Mouse (Mus musculus): ENCODE data around the gene Ppp1r8. TPM values are rescaled to one million over a fixed set of nuclear protein-coding genes. Genes with fewer than 3 reads are reported as not detected.
"Not testable (repeated sequence)": the region's sequence is repeated elsewhere in the genome, so short reads cannot be mapped to it uniquely, and the experiment has no call there.

Gene Ppp1r8
- polyA plus RNA-seq, 1 experiment from 2014 or later: 54.1 TPM

DNA sequence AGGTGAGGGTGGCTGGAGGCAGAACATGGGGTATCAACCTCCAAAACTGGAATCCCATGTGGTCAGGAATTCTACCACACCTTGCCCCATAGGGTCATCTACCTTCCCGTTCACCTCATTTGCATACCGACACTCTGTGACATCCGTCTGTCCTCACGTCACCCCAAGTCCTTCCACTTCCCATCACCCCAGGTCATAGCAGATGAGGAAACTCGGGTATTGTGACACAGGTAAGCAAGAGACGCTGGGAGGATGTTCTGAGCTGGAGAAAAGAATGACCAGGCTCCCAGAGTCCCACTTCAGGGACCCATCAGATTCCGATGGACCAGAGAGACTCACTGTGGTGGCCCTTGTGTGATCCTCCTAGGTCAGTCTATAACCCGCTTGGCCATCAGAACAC is 48.2 kb downstream of the Ppp1r8 start:
- peaks cover 6% of the 10 kb centered on the region for H3K27me3 ChIP-seq (replicated peaks)
- no peak overlapping the region for H3K4me3 ChIP-seq (replicated peaks)
- peaks cover 6% of the 10 kb centered on the region; the same call in 1 of the 2 replicates for H3K4me1 ChIP-seq (replicated peaks)
- ATAC-seq: no peak
- 70% methylated on average over 8 of the region's 8 CpGs for WGBS
- no peak overlapping the region for H3K9ac ChIP-seq
- H3K4me2 ChIP-seq (replicated peaks): no peak overlapping the region
- no peaks in the 10 kb centered on the region for H3K36me3 ChIP-seq
- no peak overlapping the region for H3K27ac ChIP-seq
- no peaks in the 10 kb centered on the region for H3K9me3 ChIP-seq

DNA sequence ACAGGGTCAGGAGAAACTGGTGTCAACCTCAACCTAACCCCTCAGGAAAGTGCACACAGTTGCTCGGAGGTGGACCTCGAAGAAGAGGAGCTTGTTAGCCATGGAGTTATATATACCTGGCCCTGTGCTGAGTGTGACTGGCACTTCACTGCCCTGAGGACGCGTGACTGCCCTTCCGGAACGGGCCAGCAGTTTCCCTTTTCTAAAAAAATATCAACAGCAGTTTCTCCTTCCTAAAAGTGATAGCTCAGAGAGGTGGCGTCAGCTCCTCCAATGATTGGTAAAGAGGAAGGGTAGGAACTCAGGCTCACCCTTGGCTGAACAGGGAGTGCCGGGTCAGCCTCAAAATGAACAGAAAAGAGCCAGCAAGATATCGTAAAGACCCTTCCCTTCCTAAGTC is 48.9 kb downstream of the Ppp1r8 start:
- Histone ChIP-seq H3K36me3 (no peaks in the 10 kb centered on the region), H3K27me3 (replicated peaks) (peaks cover 6% of the 10 kb centered on the region), H3K4me3 (replicated peaks) (no peak overlapping the region), H3K9me3 (no peaks in the 10 kb centered on the region), H3K27ac (no peak overlapping the region), H3K4me1 (replicated peaks) (peaks cover 6% of the 10 kb centered on the region; the same call in 1 of the 2 replicates), H3K4me2 (replicated peaks) (no peak overlapping the region), H3K9ac (no peak overlapping the region)
- ATAC-seq: no peak
- WGBS: 66% methylated on average over 9 of the region's 9 CpGs

DNA sequence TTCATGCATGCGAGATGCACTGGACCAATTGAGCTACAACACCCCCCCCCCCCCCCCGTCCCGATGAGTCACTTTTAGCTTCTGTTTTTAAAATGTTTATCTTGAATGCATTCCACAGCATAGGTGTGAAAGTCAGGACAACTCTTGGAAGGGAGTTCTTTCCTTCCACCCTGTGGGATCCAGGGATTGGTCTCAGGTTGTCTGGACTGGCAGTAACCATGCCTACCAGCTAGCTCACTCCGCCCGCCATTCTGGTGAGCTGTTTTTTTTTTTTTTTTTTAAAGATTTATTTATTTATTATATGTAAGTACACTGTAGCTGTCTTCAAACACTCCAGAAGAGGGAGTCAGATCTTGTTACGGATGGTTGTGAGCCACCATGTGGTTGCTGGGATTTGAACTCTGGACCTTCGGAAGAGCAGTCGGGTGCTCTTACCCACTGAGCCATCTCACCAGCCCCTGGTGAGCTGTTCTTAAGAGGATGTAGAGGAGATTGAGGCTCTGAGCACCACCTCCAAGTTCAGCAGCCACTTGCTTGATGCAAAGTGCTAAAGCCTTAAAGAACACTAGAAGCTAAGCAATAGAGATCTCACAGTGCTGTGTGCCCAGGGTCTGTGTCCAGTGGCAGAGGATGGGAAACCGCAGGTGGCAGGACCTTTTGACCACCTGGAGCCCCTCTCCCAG is 49.5 kb downstream of the Ppp1r8 start:
- not testable (repeated sequence) for H3K4me2 ChIP-seq (replicated peaks); H3K9ac ChIP-seq; H3K27ac ChIP-seq; H3K4me1 ChIP-seq (replicated peaks); H3K4me3 ChIP-seq (replicated peaks); ATAC-seq; H3K27me3 ChIP-seq (replicated peaks); H3K9me3 ChIP-seq; H3K36me3 ChIP-seq
- 83% methylated on average over 8 of the region's 9 CpGs for WGBS

DNA sequence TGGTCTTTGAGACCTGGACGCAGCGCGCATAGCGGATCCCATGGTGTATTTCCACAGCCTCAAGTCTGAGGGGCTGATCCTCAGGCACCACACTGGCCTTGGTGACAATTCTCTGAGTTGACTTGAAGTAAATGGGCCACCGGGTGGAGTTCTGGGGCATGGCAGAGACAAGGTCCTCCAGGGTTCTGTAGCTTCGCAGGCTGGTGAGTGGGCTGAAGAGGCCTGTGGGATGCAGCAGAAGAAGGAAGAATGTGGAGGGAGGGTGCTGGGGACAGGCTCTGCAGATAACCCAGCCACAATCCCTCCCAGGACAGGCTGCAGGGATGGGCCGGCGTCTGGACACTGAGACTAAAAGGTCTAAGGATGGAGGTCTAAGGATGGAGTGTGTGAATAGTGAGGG is 53.2 kb downstream of the Ppp1r8 start:
- Histone ChIP-seq H3K9me3 (no peaks in the 10 kb centered on the region), H3K27ac (no peak overlapping the region), H3K27me3 (replicated peaks) (peaks cover under 1% of the 10 kb centered on the region; the same call in 1 of the 2 replicates), H3K4me3 (replicated peaks) (no peak overlapping the region), H3K9ac (no peak overlapping the region), H3K36me3 (no peaks in the 10 kb centered on the region), H3K4me1 (replicated peaks) (no peaks in the 10 kb centered on the region), H3K4me2 (replicated peaks) (no peak overlapping the region)
- no peak for ATAC-seq
- WGBS: 87% methylated on average over 8 of the region's 8 CpGs

DNA sequence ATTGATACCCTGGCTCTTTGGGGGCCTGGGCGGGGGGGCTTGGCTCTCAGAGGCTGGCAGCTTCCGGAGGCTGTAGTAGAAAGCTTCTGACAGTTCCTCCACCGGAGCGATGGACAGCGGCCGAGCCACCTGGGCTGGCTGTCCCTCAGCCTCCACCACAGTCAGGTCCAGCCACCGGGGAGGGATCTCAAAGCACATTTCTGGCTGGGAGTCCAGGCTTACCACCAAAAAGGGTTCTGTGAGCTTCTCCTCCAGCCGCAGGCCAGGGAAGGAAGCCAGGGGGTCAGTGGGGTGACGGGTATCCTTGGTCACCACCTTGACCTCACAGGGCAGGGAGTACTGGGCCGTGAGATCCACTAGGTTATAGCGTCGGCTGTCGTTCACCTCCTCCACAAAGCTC is 57.7 kb downstream of the Ppp1r8 start:
- Histone ChIP-seq H3K27ac (no peak overlapping the region), H3K4me1 (replicated peaks) (no peaks in the 10 kb centered on the region), H3K36me3 (no peaks in the 10 kb centered on the region), H3K27me3 (replicated peaks) (no peaks in the 10 kb centered on the region), H3K4me2 (replicated peaks) (no peak overlapping the region), H3K4me3 (replicated peaks) (no peak overlapping the region), H3K9me3 (no peaks in the 10 kb centered on the region), H3K9ac (no peak overlapping the region)
- 87% methylated on average over 13 of the region's 13 CpGs for WGBS
- ATAC-seq: no peak

DNA sequence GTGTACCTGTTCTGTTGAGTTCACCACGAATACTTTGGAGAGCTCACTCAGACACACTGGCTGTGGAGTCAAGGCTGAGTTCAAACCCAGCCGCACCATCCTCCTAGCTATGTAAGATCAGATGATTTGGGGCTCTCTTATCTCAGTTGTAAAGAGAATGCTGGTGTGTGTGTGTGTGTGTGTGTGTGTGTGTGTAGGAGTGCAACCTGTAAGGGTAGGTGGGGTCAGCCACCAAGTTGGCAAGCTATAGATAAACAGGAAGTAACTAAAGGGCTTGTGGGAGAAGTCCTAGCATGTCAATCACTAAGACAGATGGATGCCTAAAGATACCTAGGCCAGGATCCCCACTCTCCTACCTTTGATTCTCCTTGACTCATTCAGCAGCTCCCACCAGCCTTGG is 59.2 kb downstream of the Ppp1r8 start:
- H3K27me3 ChIP-seq (replicated peaks): no peaks in the 10 kb centered on the region
- 84% methylated on average over 2 of the region's 2 CpGs for WGBS
- ATAC-seq: no peak

DNA sequence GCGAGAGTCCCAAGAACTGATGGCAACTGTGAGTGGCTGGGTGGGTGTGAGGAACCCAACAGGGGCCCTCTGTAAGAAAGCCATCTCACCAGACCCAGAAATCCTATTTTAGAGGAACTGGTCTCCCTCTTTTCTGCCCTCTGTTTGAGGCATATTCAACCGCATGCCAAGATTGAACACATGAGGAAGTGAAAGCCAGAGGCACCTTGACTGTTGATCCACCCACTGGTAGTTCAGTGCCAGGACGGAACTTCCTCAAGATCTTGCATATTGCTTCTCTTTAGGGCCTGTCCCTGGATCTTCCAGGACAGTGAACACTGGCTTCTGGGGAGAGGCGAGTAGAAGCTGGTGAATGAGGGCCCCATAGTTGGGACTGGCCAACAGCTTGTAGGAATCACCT is 62.7 kb downstream of the Ppp1r8 start:
- Histone ChIP-seq H3K27me3 (replicated peaks) (no peaks in the 10 kb centered on the region), H3K27ac (no peak overlapping the region)
- 89% methylated on average over 4 of the region's 4 CpGs for WGBS

More for the DNA sequence above, 59.2 kb downstream of the Ppp1r8 start:
- Histone ChIP-seq H3K4me2 (replicated peaks) (no peak overlapping the region), H3K4me1 (replicated peaks) (no peaks in the 10 kb centered on the region), H3K9me3 (no peaks in the 10 kb centered on the region), H3K36me3 (peaks cover 9% of the 10 kb centered on the region), H3K4me3 (replicated peaks) (no peak overlapping the region), H3K9ac (no peak overlapping the region), H3K27ac (no peak overlapping the region)

DNA sequence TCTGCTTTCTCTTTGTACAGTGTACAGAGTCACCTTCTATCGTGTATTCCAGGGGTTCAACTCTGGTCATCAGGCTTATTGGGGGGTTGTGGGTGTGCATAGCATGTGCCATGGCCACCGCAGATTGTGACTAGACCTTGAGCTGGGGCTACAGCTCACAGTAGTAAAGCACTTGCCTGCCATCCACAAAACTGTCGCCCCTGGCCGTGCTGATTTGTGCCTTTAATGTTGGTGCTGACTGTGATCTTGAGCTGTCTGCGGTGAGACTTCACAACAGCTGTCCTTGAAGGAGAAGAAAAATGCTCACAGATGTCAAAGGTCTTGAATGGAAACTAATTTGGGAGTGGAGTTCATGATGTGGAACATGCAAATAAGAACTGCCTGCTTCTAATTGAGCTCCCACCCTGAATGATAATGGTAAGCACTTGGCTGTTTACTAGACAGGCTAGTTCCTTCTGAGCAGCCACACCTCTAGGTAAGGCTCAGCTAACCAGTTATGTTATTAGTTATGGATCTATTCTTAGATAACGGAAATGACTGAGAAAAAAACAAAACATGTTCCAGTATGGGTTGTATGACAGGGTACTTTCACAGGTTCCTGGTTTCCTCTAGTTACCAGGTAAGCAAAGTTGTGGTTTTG is 64.3 kb downstream of the Ppp1r8 start:
- Histone ChIP-seq H3K27ac (no peak overlapping the region), H3K4me3 (replicated peaks) (no peak overlapping the region), H3K36me3 (peaks cover 51% of the 10 kb centered on the region), H3K27me3 (replicated peaks) (no peaks in the 10 kb centered on the region), H3K9ac (no peak overlapping the region), H3K4me1 (replicated peaks) (no peaks in the 10 kb centered on the region), H3K4me2 (replicated peaks) (no peak overlapping the region), H3K9me3 (no peaks in the 10 kb centered on the region)
- WGBS: 95% methylated on average over 6 of the region's 6 CpGs
- ATAC-seq: no peak

More for the DNA sequence above, 62.7 kb downstream of the Ppp1r8 start:
- H3K4me1 ChIP-seq (replicated peaks): no peaks in the 10 kb centered on the region
- H3K36me3 ChIP-seq: peaks cover 39% of the 10 kb centered on the region
- ATAC-seq: no peak
- H3K4me3 ChIP-seq (replicated peaks): no peak overlapping the region
- no peak overlapping the region for H3K9ac ChIP-seq
- no peaks in the 10 kb centered on the region for H3K9me3 ChIP-seq
- no peak overlapping the region for H3K4me2 ChIP-seq (replicated peaks)

Other genes with a start within 250 kb of the Ppp1r8 start
- gene Eya3, start 204.2 kb downstream of the Ppp1r8 start, polyA plus RNA-seq (2015; fragmentation: Nextera tagmentation; extraction: Ambion mirVana): 23.0 and 25.4 TPM in 2 replicates
- gene Xkr8, start 110.6 kb downstream of the Ppp1r8 start, polyA plus RNA-seq (2015; fragmentation: Nextera tagmentation; extraction: Ambion mirVana): 4.0 TPM in 2 replicates
- 5.7 TPM in 2 replicates for gene Smpdl3b, start 85.9 kb downstream of the Ppp1r8 start, polyA plus RNA-seq (2015; fragmentation: Nextera tagmentation; extraction: Ambion mirVana)
- gene Rpa2, start 74.8 kb downstream of the Ppp1r8 start, polyA plus RNA-seq (2015; fragmentation: Nextera tagmentation; extraction: Ambion mirVana): 85.5 and 88.1 TPM in 2 replicates
- 1.7 and 2.0 TPM in 2 replicates for gene Themis2, start 46.8 kb downstream of the Ppp1r8 start, polyA plus RNA-seq (2015; fragmentation: Nextera tagmentation; extraction: Ambion mirVana)
- gene Stx12, start 41.3 kb upstream of the Ppp1r8 start, polyA plus RNA-seq (2015; fragmentation: Nextera tagmentation; extraction: Ambion mirVana): 54.2 and 57.7 TPM in 2 replicates
- 41.8 and 45.3 TPM in 2 replicates for gene Fam76a, start 79.4 kb upstream of the Ppp1r8 start, polyA plus RNA-seq (2015; fragmentation: Nextera tagmentation; extraction: Ambion mirVana)
- gene Fgr, start 130.9 kb upstream of the Ppp1r8 start, polyA plus RNA-seq (2015; fragmentation: Nextera tagmentation; extraction: Ambion mirVana): 2.3 and 3.7 TPM in 2 replicates
- gene Ahdc1, start 168.1 kb upstream of the Ppp1r8 start, polyA plus RNA-seq (2015; fragmentation: Nextera tagmentation; extraction: Ambion mirVana): 5.4 and 6.3 TPM in 2 replicates

Data from intestine, embryonic 15.5 days (tissue).